Mouse (Mus musculus) CH12.LX (cell line): ENCODE measurements around the gene Pdk1. TPM values are rescaled to one million over a fixed set of nuclear protein-coding genes. Genes with fewer than 3 reads are reported as not detected.

Experiments
- DNase-seq: peaks from one replicate; pipeline ENCODE4 v3.0.0-alpha.2; 2013; ENCODE audit errors: extremely low read depth
- H3K27ac ChIP-seq: 2 replicates; pipeline ENCODE4 v1.5.1; 2012; ENCODE audit warnings: low read depth, mild to moderate bottlenecking, control low read depth, moderate library complexity; ENCODE audit not compliant: insufficient read depth
- H3K27me3 ChIP-seq: replicated peaks from 2 replicates; pipeline ENCODE3; 2012; ENCODE audit warnings: inconsistent platforms
- H3K36me3 ChIP-seq, 2 experiments: replicated peaks in 1 of 2; 2 replicates each; pipeline versions ENCODE3 to v1.6.1; 2012; ENCODE audit warnings: inconsistent platforms in 1 of 2, low read length in 1 of 2, mild to moderate bottlenecking in 1 of 2, mixed read lengths in 1 of 2, moderate library complexity in 1 of 2; ENCODE audit not compliant: control insufficient read depth in 1 of 2, insufficient read depth in 1 of 2
- H3K4me1 ChIP-seq, 2 experiments: 2 replicates each; pipeline ENCODE4 v1.6.1; 2012; ENCODE audit warnings: inconsistent platforms in 1 of 2, moderate library complexity in 1 of 2; ENCODE audit not compliant: insufficient read depth in 2 of 2, control insufficient read depth in 1 of 2
- H3K4me2 ChIP-seq: 2 replicates; pipeline ENCODE4 v1.6.1; 2012; ENCODE audit warnings: low read depth, mild to moderate bottlenecking, control low read depth; ENCODE audit not compliant: poor library complexity, insufficient read depth, severe bottlenecking
- H3K4me3 ChIP-seq, 3 experiments: fragments of 150-350 bp in 1 of 3; sonication (generic) in 1 of 3; replicated peaks in 1 of 3; 2 replicates each; pipeline versions ENCODE3 to v1.5.1; 2011 to 2012; ENCODE audit warnings: low read depth in 2 of 3, low read length in 2 of 3, mild to moderate bottlenecking in 2 of 3, moderate library complexity in 2 of 3, control low read depth in 1 of 3, improper control_type of control experiment in 1 of 3, inconsistent platforms in 1 of 3, mixed read lengths in 1 of 3; ENCODE audit not compliant: poor library complexity in 1 of 3
- H3K79me2 ChIP-seq: replicated peaks from 2 replicates; pipeline ENCODE4 v1.6.1; 2012; ENCODE audit warnings: mild to moderate bottlenecking, moderate library complexity; ENCODE audit not compliant: control insufficient read depth, poor library complexity, insufficient read depth, severe bottlenecking; ENCODE audit errors: extremely low read depth
- H3K9ac ChIP-seq: 2 replicates; pipeline ENCODE4 v1.6.1; 2012; ENCODE audit warnings: low read depth, mild to moderate bottlenecking, control low read depth, moderate library complexity; ENCODE audit not compliant: insufficient read depth
- H3K9me3 ChIP-seq: replicated peaks from 2 replicates; pipeline ENCODE3; 2012; ENCODE audit warnings: low read length, inconsistent platforms, mixed read lengths
- BHLHE40 ChIP-seq: IDR thresholded peaks from 2 replicates; pipeline ENCODE4 v1.6.1; 2011; ENCODE audit warnings: mild to moderate bottlenecking, low read depth, low read length, improper control_type of control experiment
- EP300 ChIP-seq: IDR thresholded peaks from 2 replicates; pipeline ENCODE4 v1.6.1; 2011; ENCODE audit warnings: low read length, improper control_type of control experiment
- JUN ChIP-seq: IDR thresholded peaks from 2 replicates; pipeline ENCODE4 v1.6.1; 2011; ENCODE audit warnings: low read depth, mild to moderate bottlenecking, low read length, improper control_type of control experiment, moderate library complexity; ENCODE audit not compliant: insufficient read depth
- JUND ChIP-seq: conservative IDR thresholded peaks from 2 replicates; pipeline ENCODE4 v1.6.1; 2011; ENCODE audit warnings: low read depth, low read length, improper control_type of control experiment
- KAT2A ChIP-seq: IDR thresholded peaks from 2 replicates; pipeline ENCODE4 v1.6.1; 2012; ENCODE audit warnings: low read length, improper control_type of control experiment, inconsistent platforms; ENCODE audit not compliant: insufficient replicate concordance
- MAX ChIP-seq: IDR thresholded peaks from 2 replicates; pipeline ENCODE4 v1.6.1; 2011; ENCODE audit warnings: low read length, improper control_type of control experiment
- MEF2A ChIP-seq: IDR thresholded peaks from 2 replicates; pipeline ENCODE4 v1.6.1; 2014; ENCODE audit warnings: low read depth, mild to moderate bottlenecking, inconsistent platforms, low read length, improper control_type of control experiment, borderline replicate concordance
- MXI1 ChIP-seq: IDR thresholded peaks from 2 replicates; pipeline ENCODE4 v1.6.1; 2011; ENCODE audit warnings: mild to moderate bottlenecking, low read depth, low read length, improper control_type of control experiment
- MYC ChIP-seq: IDR thresholded peaks from 2 replicates; pipeline ENCODE4 v1.6.1; 2011; ENCODE audit warnings: low read depth, mild to moderate bottlenecking, improper control_type of control experiment, low read length
- POLR2A ChIP-seq: IDR thresholded peaks from 2 replicates; pipeline ENCODE4 v1.6.1; 2011; ENCODE audit warnings: low read depth, mild to moderate bottlenecking, improper control_type of control experiment, low read length
- POLR2AphosphoS2 ChIP-seq: IDR thresholded peaks from 2 replicates; pipeline ENCODE4 v1.6.1; 2011; ENCODE audit warnings: low read depth, low read length, improper control_type of control experiment
- RAD21 ChIP-seq: IDR thresholded peaks from 2 replicates; pipeline ENCODE4 v1.6.1; 2011; ENCODE audit warnings: low read depth, mild to moderate bottlenecking, low read length, improper control_type of control experiment, moderate library complexity
- SIN3A ChIP-seq: IDR thresholded peaks from 2 replicates; pipeline ENCODE4 v1.6.1; 2012; ENCODE audit warnings: low read length, improper control_type of control experiment, inconsistent platforms
- SMC3 ChIP-seq: IDR thresholded peaks from 2 replicates; pipeline ENCODE4 v1.6.1; 2011; ENCODE audit warnings: low read depth, low read length, improper control_type of control experiment
- TBP ChIP-seq: conservative IDR thresholded peaks from 2 replicates; pipeline ENCODE4 v1.6.1; 2011; ENCODE audit warnings: low read depth, low read length, improper control_type of control experiment
- TCF12 ChIP-seq: IDR thresholded peaks from 2 replicates; pipeline ENCODE4 v1.6.1; 2014; ENCODE audit warnings: low read depth, mild to moderate bottlenecking, inconsistent platforms, low read length, improper control_type of control experiment
- UBTF ChIP-seq: IDR thresholded peaks from 2 replicates; pipeline ENCODE4 v1.6.1; 2012; ENCODE audit warnings: low read depth, mild to moderate bottlenecking, inconsistent platforms, low read length, improper control_type of control experiment, moderate library complexity
- USF2 ChIP-seq: conservative IDR thresholded peaks from 2 replicates; pipeline ENCODE4 v1.6.1; 2011; ENCODE audit warnings: low read depth, low read length, improper control_type of control experiment
- ZKSCAN1 ChIP-seq: IDR thresholded peaks from 2 replicates; pipeline ENCODE4 v1.6.1; 2012; ENCODE audit warnings: low read depth, inconsistent platforms, low read length, improper control_type of control experiment, borderline replicate concordance
- ZMIZ1 ChIP-seq: IDR thresholded peaks from 2 replicates; pipeline ENCODE4 v1.6.1; 2012; ENCODE audit warnings: low read depth, mild to moderate bottlenecking, inconsistent platforms, low read length, improper control_type of control experiment
- dilution Hi-C: fragments of 300-500 bp; cut with MboI; formaldehyde crosslinking; loops from 2 replicates; pipeline ENCODE4 v1.14.3; 2020; ENCODE audit warnings: low sequenced_read_pairs; ENCODE audit not compliant: extremely low pct_unique_long_range_greater_than_20kb, extremely low pct_ligation_motif_present
- in situ Hi-C: fragments of 300-500 bp; cut with MboI; formaldehyde crosslinking; loops from 3 replicates; pipeline ENCODE4 v1.14.3; 2019; ENCODE audit warnings: low sequenced_read_pairs, low pct_ligation_motif_present, low pct_unique_long_range_greater_than_20kb, mixed read lengths
- polyA plus RNA-seq: library from polyadenylated mRNA; unstranded; fragments of >175 nt; gene quantifications from 2 replicates; pipeline ENCODE4 v1.2.1, GENCODE M21; 2012; ENCODE audit warnings: low read depth; ENCODE audit not compliant: insufficient read length
- total RNA-seq, 2 experiments: library from RNA; depleted of rRNA; stranded (reverse); fragments of 300-350 nt in 1 of 2; fragments of >200 nt in 1 of 2; gene quantifications; 2 replicates each; pipeline ENCODE4 v1.2.3; 2012 to 2014

Gene Pdk1
- total and polyA plus RNA-seq, 3 experiments = 35.9 to 78.5 (median 59.9) TPM

- Histone ChIP-seq H3K79me2 (no peaks in the 10 kb centered on the region), H3K4me3 (no peak overlapping the region), H3K27me3 (no peaks in the 10 kb centered on the region), H3K4me1 (peaks cover 4 to 35% of the 10 kb centered on the region in 2 experiments; a peak in 3 of 4 replicates), H3K4me2 (no peak overlapping the region), H3K27ac (no peak overlapping the region), H3K9me3 (no peaks in the 10 kb centered on the region), H3K9ac (no peak overlapping the region), H3K36me3 (peaks cover 0 to 13% of the 10 kb centered on the region in 2 experiments)
- TF ChIP-seq MAX (no peak), MYC (no peak), RAD21 (no peak), BHLHE40 (no peak), SMC3 (no peak), JUND (no peak), TCF12 (no peak), SIN3A (no peak), ZKSCAN1 (no peak), MXI1 (no peak)
- in situ Hi-C loops = no loop called here
- dilution Hi-C loops = no loop called here
- no peak for DNase-seq
Measured at GRCm38 (mm10) chr2:71835556-71835955, 37.5 kb upstream of the Pdk1 start.

- Histone ChIP-seq H3K4me1 (peaks cover 4 to 35% of the 10 kb centered on the region in 2 experiments; a peak in 3 of 4 replicates), H3K4me3 (no peak overlapping the region), H3K9me3 (no peaks in the 10 kb centered on the region), H3K36me3 (peaks cover 0 to 18% of the 10 kb centered on the region in 2 experiments), H3K4me2 (no peak overlapping the region), H3K79me2 (no peaks in the 10 kb centered on the region), H3K27me3 (no peaks in the 10 kb centered on the region), H3K27ac (no peak overlapping the region), H3K9ac (no peak overlapping the region)
- dilution Hi-C loops = no loop called here
- no peak for DNase-seq
- TF ChIP-seq TBP (no peak), USF2 (no peak), POLR2AphosphoS2 (no peak), JUN (no peak), UBTF (no peak), MEF2A (no peak), SMC3 (no peak), POLR2A (no peak), EP300 (no peak), ZMIZ1 (no peak), KAT2A (no peak)
- in situ Hi-C loops = no loop called here
Measured at GRCm38 (mm10) chr2:71836232-71836631, 36.8 kb upstream of the Pdk1 start.
